Mouse (Mus musculus) stomach, embryonic 15.5 days (tissue): ENCODE measurements at regions not wholly inside any gene's neighbourhood (a gene's known extent, or its start where the extent isn't known, plus 50 kb on each side); places are given as distances from the start of the nearest gene placed in this dataset.

ENCODE experiments used
- ATAC-seq: fragments of 200-750 bp; cut with Nextera tagmentation; 2 replicates; pipeline ENCODE4 v1.8.0; 2017; ENCODE audit warnings: low read depth, moderate number of reproducible peaks, moderate TSS enrichment; ENCODE audit not compliant: insufficient read depth, low FRiP score
- H3K27ac ChIP-seq: fragments of 300-500 bp; sonication (generic); 2 replicates; pipeline ENCODE4 v1.5.1; 2015; ENCODE audit warnings: mild to moderate bottlenecking, inconsistent platforms
- H3K27me3 ChIP-seq: fragments of 300-500 bp; sonication (generic); replicated peaks from 2 replicates; pipeline ENCODE4 v1.6.1; 2015; ENCODE audit warnings: inconsistent platforms
- H3K36me3 ChIP-seq: fragments of 300-500 bp; sonication (generic); 2 replicates; pipeline ENCODE4 v1.6.1; 2015; ENCODE audit warnings: inconsistent platforms
- H3K4me1 ChIP-seq: fragments of 300-500 bp; sonication (generic); 2 replicates; pipeline ENCODE4 v1.6.1; 2015; ENCODE audit warnings: inconsistent platforms
- H3K4me2 ChIP-seq: fragments of 300-500 bp; sonication (generic); 2 replicates; pipeline ENCODE4 v1.6.1; 2015; ENCODE audit warnings: mild to moderate bottlenecking, inconsistent platforms
- H3K4me3 ChIP-seq: fragments of 300-500 bp; sonication (generic); replicated peaks from 2 replicates; pipeline ENCODE4 v1.5.1; 2015; ENCODE audit warnings: inconsistent platforms
- H3K9ac ChIP-seq: fragments of 300-500 bp; sonication (generic); 2 replicates; pipeline ENCODE4 v1.6.1; 2015; ENCODE audit warnings: inconsistent platforms
- H3K9me3 ChIP-seq: fragments of 300-500 bp; sonication (generic); 2 replicates; pipeline ENCODE4 v1.6.1; 2016; ENCODE audit warnings: inconsistent platforms
- WGBS: fragments of 180-500 bp; shearing (Covaris S2); methylation state at CpG from one replicate; pipeline ENCODE4 v1.1.7; 2015; 5-methylcytosine and 5-hydroxymethylcytosine counted together

DNA sequence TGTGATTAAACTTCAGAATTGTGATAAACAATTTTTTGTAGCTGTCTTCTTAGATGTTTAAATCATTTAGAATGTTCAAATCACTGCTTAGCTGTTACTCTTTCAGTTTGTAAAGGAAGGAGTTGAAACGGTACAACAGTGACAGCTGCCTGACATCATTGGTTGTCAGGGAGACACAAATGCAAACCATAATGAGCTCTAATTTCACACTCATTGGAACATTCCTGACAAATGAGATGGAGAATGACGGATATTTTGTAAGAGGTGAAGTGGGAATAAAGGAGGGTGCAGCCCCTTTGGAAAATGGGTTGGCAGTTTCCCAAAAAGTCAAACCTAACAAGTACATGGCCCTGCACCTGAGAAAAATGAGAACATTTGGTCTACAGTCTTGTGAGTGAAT lies 62.5 kb downstream of the Rad51ap2 start:
- Histone ChIP-seq H3K4me3 (no peak overlapping the region), H3K9me3 (no peaks in the 10 kb centered on the region), H3K4me2 (no peak overlapping the region), H3K27me3 (no peaks in the 10 kb centered on the region), H3K36me3 (no peaks in the 10 kb centered on the region), H3K9ac (no peak overlapping the region), H3K4me1 (no peaks in the 10 kb centered on the region), H3K27ac (no peak overlapping the region)
- 37% methylated on average over 2 of the region's 2 CpGs for WGBS
- no peak for ATAC-seq

DNA sequence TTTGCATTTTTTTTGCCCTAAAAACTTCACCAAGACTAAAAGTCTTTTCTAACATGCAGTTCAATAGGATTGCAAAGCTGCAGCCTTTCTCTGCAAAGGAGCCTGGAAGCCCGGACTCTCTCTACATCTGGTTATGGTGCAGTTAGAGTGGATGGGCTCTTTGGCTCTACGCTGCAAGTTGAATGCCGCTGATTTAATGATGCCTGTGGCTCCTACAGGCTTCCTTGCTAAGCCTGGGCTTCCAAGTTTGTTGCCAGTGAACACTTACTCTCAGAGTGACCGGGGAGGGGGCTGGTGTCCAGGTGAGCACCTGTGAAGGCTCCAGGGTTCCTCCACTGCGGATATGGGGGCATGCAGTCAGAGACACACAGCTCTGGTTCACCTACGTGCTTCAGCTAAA lies 107.0 kb downstream of the Rad51ap2 start:
- no peak overlapping the region for H3K9ac ChIP-seq
- H3K9me3 ChIP-seq, result no peaks in the 10 kb centered on the region
- no peaks in the 10 kb centered on the region for H3K36me3 ChIP-seq
- 82% methylated on average over 6 of the region's 6 CpGs for WGBS
- no peak for ATAC-seq
- H3K4me1 ChIP-seq, result no peaks in the 10 kb centered on the region
- H3K27ac ChIP-seq, result no peak overlapping the region
- no peak overlapping the region for H3K4me3 ChIP-seq
- no peak overlapping the region for H3K4me2 ChIP-seq
- no peaks in the 10 kb centered on the region for H3K27me3 ChIP-seq

DNA sequence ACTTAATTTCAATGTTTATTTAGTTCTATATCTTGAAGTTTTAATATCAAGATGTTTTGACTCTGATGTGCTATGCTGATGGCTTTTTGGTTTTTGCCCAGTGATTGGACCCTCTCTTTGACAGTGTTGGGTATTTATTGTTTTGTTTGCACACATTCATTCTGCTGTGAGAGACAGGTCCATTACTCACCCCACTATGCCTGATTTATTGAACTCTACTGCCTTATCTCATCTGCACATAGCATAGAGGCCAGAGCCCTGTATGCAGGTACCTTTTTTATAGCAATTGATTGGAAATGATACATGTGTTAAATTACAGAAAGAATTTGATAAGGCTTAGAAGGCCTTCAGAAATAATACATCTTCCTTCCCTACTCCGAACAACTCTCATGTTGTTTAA lies 114.3 kb downstream of the Rad51ap2 start:
- WGBS, result 78% methylated on average over 1 of the region's 1 CpGs

GRCm38 (mm10) chr12:11603946-11604345 lies 148.1 kb downstream of the Rad51ap2 start:
- Histone ChIP-seq H3K27ac (no peak overlapping the region), H3K27me3 (no peaks in the 10 kb centered on the region), H3K9ac (no peak overlapping the region), H3K9me3 (no peaks in the 10 kb centered on the region; the same call in 1 of the 2 replicates), H3K4me1 (no peaks in the 10 kb centered on the region), H3K4me2 (no peak overlapping the region), H3K36me3 (no peaks in the 10 kb centered on the region), H3K4me3 (no peak overlapping the region)
- 67% methylated on average over 2 of the region's 2 CpGs for WGBS
- ATAC-seq, result no peak

More for the DNA sequence above, 114.3 kb downstream of the Rad51ap2 start:
- no peaks in the 10 kb centered on the region for H3K27me3 ChIP-seq
- H3K9me3 ChIP-seq, result no peaks in the 10 kb centered on the region
- no peaks in the 10 kb centered on the region for H3K36me3 ChIP-seq
- H3K4me3 ChIP-seq, result no peak overlapping the region
- no peak overlapping the region for H3K9ac ChIP-seq
- H3K4me1 ChIP-seq, result no peaks in the 10 kb centered on the region
- no peak overlapping the region for H3K4me2 ChIP-seq
- no peak overlapping the region for H3K27ac ChIP-seq
- no peak for ATAC-seq

- Histone ChIP-seq H3K4me1 (no peaks in the 10 kb centered on the region), H3K27ac (no peak overlapping the region), H3K9me3 (no peaks in the 10 kb centered on the region), H3K4me3 (no peak overlapping the region), H3K9ac (no peak overlapping the region), H3K27me3 (no peaks in the 10 kb centered on the region), H3K4me2 (no peak overlapping the region), H3K36me3 (no peaks in the 10 kb centered on the region)
- no peak for ATAC-seq
Measured at GRCm38 (mm10) chr12:11608733-11609132, 152.9 kb downstream of the Rad51ap2 start.

DNA sequence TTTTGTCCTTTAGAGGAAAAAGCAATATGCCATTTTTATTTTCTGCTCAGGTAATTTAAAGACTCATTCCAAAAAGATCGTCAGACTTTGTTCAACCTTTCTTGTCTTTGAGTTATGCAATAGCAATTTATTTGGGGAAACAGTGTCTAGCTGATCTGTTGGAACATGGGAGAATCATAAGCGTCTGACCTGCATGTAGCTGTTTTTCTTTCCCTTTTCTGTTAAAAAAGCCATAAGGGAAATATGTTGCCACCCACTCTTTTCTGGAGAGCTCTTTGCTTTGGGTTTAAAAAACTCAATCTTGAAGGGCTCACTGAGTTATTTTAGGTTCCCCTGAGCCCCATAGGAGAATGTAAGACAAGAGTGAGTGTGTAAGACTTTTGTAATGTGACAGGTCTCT lies 155.8 kb downstream of the Rad51ap2 start:
- Histone ChIP-seq H3K36me3 (no peaks in the 10 kb centered on the region), H3K4me3 (no peak overlapping the region), H3K9ac (no peak overlapping the region), H3K4me2 (no peak overlapping the region), H3K27me3 (no peaks in the 10 kb centered on the region), H3K9me3 (no peaks in the 10 kb centered on the region), H3K27ac (no peak overlapping the region), H3K4me1 (no peaks in the 10 kb centered on the region)
- WGBS, result 81% methylated on average over 2 of the region's 2 CpGs
- ATAC-seq, result no peak

DNA sequence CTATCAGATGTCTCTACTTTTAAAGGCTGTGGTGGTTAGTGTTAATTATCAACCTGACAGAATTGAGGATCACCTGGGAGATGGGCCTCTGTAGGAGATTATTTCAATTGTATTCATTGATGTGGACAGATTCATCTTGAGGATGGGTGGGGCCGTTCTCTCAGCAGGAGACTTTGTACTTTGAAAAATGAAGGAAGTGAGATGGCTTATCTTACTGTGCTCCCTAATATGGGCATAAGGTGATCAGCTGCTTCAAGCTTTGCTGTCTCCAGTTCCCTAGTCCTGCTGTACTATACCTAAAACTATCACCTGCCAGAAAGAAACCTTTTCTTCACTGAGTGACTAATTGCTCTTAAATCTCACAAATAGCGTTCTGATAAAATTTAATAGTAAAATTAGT lies 159.4 kb downstream of the Rad51ap2 start:
- H3K9me3 ChIP-seq, result no peaks in the 10 kb centered on the region
- no peaks in the 10 kb centered on the region for H3K4me1 ChIP-seq
- H3K9ac ChIP-seq, result no peak overlapping the region
- no peaks in the 10 kb centered on the region for H3K36me3 ChIP-seq
- no peak overlapping the region for H3K27ac ChIP-seq
- 80% methylated on average over 2 of the region's 2 CpGs for WGBS
- no peak for ATAC-seq
- no peak overlapping the region for H3K4me3 ChIP-seq
- no peak overlapping the region for H3K4me2 ChIP-seq
- no peaks in the 10 kb centered on the region for H3K27me3 ChIP-seq

DNA sequence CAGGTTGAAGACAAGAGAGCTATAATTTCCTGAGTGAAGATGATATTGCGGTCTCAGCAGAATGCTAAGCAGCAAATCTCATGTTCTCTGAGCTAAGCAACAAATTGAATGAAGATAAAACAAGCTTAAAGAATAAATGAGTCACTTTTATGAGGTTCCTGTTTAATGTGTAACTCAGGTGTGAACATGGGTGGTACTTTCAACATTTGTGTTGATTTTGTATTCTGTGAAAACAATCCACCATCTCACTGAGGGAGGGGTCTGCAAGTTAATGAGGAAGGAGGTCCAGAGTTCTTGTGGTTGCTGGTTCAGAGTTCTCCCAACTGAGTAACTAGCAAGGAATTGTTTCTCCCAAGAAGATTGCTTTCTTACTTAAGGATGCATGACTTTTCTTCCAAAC lies 167.7 kb downstream of the Rad51ap2 start:
- ATAC-seq, result no peak
- no peak overlapping the region for H3K4me2 ChIP-seq
- H3K9me3 ChIP-seq, result no peaks in the 10 kb centered on the region
- no peaks in the 10 kb centered on the region for H3K27me3 ChIP-seq
- 74% methylated on average over 1 of the region's 1 CpGs for WGBS
- H3K9ac ChIP-seq, result no peak overlapping the region
- H3K4me3 ChIP-seq, result no peak overlapping the region
- H3K27ac ChIP-seq, result no peak overlapping the region
- H3K4me1 ChIP-seq, result no peaks in the 10 kb centered on the region
- H3K36me3 ChIP-seq, result no peaks in the 10 kb centered on the region

- no peak for ATAC-seq
- no peaks in the 10 kb centered on the region for H3K9me3 ChIP-seq
- 71% methylated on average over 1 of the region's 1 CpGs for WGBS
Measured at GRCm38 (mm10) chr12:11630178-11630577, 174.3 kb downstream of the Rad51ap2 start.

DNA sequence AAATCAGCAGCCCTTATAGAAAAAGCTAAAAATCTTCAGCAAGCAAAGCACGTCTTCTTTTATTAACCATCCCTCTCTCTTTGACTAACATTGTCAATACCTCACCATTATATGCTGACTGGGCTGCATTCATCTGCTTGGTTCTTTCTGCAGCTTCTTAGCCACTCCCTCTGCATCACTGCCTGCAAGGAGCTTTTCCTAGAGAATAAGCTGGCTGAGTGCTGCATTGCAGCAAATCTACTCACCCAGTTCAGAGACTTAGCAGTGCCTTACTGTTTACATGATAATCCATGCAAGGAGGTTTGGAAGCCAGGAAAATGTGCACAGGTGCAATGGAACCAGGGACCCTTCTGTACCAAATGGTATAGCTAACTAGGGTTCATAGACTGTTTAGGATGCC lies 175.9 kb downstream of the Rad51ap2 start:
- H3K9me3 ChIP-seq, result no peaks in the 10 kb centered on the region
- no peak overlapping the region for H3K9ac ChIP-seq
- 75% methylated on average over 1 of the region's 1 CpGs for WGBS
- no peaks in the 10 kb centered on the region for H3K27me3 ChIP-seq
- no peaks in the 10 kb centered on the region for H3K36me3 ChIP-seq
- ATAC-seq, result no peak
- H3K27ac ChIP-seq, result no peak overlapping the region
- no peak overlapping the region for H3K4me3 ChIP-seq
- H3K4me1 ChIP-seq, result no peaks in the 10 kb centered on the region
- H3K4me2 ChIP-seq, result no peak overlapping the region

More at GRCm38 (mm10) chr12:11630178-11630577, 174.3 kb downstream of the Rad51ap2 start:
- no peak overlapping the region for H3K4me2 ChIP-seq
- H3K9ac ChIP-seq, result no peak overlapping the region
- H3K27ac ChIP-seq, result no peak overlapping the region
- H3K4me1 ChIP-seq, result no peaks in the 10 kb centered on the region
- no peaks in the 10 kb centered on the region for H3K36me3 ChIP-seq
- H3K27me3 ChIP-seq, result no peaks in the 10 kb centered on the region
- H3K4me3 ChIP-seq, result no peak overlapping the region

- H3K36me3 ChIP-seq, result no peaks in the 10 kb centered on the region
- H3K27ac ChIP-seq, result no peak overlapping the region
- H3K9me3 ChIP-seq, result no peaks in the 10 kb centered on the region
- no peaks in the 10 kb centered on the region for H3K4me1 ChIP-seq
- no peak overlapping the region for H3K4me2 ChIP-seq
- 66% methylated on average over 3 of the region's 3 CpGs for WGBS
- ATAC-seq, result no peak
- no peak overlapping the region for H3K9ac ChIP-seq
- no peaks in the 10 kb centered on the region for H3K27me3 ChIP-seq
- no peak overlapping the region for H3K4me3 ChIP-seq
Measured at GRCm38 (mm10) chr12:11673281-11673680, 217.4 kb downstream of the Rad51ap2 start.

- WGBS, result 80% methylated on average over 3 of the region's 3 CpGs
- no peaks in the 10 kb centered on the region for H3K9me3 ChIP-seq
- H3K4me2 ChIP-seq, result no peak overlapping the region
- no peaks in the 10 kb centered on the region for H3K27me3 ChIP-seq
- H3K4me3 ChIP-seq, result no peak overlapping the region
- no peaks in the 10 kb centered on the region for H3K36me3 ChIP-seq
- no peaks in the 10 kb centered on the region for H3K4me1 ChIP-seq
- no peak overlapping the region for H3K9ac ChIP-seq
- no peak overlapping the region for H3K27ac ChIP-seq
- ATAC-seq, result no peak
Measured at GRCm38 (mm10) chr12:11694797-11695196, 238.9 kb downstream of the Rad51ap2 start.

DNA sequence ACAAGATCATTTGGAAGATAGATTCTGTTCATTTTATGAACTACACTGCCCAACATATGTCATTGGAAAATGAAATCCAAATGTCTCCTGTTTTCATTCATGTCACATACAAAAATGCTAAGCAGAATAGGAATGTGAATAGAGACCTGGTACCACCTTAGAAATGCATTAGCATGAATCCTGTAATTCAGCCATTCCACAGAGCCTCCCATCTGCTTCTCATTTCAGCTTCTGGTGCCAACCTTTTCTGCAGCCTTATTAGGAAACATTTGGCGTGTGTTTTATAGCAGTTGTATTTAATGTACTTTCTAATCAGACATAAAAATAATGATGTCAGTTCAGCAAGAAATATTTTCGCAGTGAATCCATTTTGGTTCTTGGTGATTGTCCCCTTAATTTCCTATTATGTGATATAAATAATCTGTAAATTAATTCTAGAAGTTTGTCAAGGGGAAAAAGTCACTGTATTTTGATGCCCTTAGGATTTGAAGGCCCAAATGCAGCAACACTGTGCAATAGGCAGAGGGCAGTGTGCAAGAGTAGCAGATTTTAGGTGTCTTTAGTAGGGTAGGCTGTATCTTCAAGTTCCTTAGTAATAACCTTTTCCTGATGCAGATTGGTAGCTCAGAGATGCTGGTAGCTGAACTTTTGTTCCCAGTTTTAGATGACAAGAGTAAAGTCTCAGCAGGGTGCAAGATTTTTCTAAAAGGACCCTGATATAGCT lies 253.2 kb downstream of the Rad51ap2 start:
- H3K27ac ChIP-seq, result no peak overlapping the region
- H3K4me3 ChIP-seq, result no peak overlapping the region
- no peaks in the 10 kb centered on the region for H3K27me3 ChIP-seq
- H3K9me3 ChIP-seq, result no peaks in the 10 kb centered on the region
- no peak overlapping the region for H3K4me2 ChIP-seq
- ATAC-seq, result no peak
- no peak overlapping the region for H3K9ac ChIP-seq
- H3K36me3 ChIP-seq, result no peaks in the 10 kb centered on the region
- 64% methylated on average over 2 of the region's 2 CpGs for WGBS
- H3K4me1 ChIP-seq, result no peaks in the 10 kb centered on the region
